Mouse (Mus musculus): ENCODE results near the gene Nemp1.

- TF ChIP-seq POLR2A (IDR thresholded peaks at IDR 0.05; ENCODE audit: control insufficient read depth, low read depth, low read length) (no peak), CTCF (IDR thresholded peaks at IDR 0.05; ENCODE audit: control insufficient read depth, insufficient read depth, insufficient replicate concordance, low read depth, low read length) (no peak)
These were observed 7.2 kb upstream of the Nemp1 start for GRCm38 (mm10) chr10:127659551-127659950.

Data from testis, adult 2 months (tissue).